Mouse (Mus musculus) ovary, postnatal 36 days (tissue): Measurements from ENCODE around the gene Uso1.
"Not testable (repeated sequence)": the region's sequence is repeated elsewhere in the genome, so short reads cannot be mapped to it uniquely, and the experiment has no call there.

Source experiments
- DNase-seq: peaks from one replicate; pipeline ENCODE4 v3.0.0; 2022; ENCODE audit warnings: low spot score, mixed read lengths

The Uso1 gene

DNA sequence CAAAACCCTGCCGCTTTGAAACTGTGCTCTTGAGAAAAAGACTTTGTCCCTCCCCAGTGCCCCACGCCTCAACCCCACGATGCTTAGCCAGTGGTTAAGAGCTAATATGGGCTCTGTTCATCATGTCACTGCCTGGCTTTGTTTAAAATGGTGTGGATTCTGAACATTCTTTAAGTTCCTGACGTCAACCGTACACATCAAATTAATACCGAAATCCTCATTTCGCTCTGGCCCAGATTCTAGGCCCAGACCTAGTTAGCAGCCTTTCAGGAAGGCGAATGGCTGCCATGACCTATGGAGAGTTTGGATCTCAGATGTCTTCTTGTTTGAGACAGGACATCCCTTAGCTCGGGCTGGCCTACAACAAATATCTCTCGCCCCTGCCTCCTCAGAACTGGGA is 10.0 kb upstream of the Uso1 start:
- no peak for DNase-seq

DNA sequence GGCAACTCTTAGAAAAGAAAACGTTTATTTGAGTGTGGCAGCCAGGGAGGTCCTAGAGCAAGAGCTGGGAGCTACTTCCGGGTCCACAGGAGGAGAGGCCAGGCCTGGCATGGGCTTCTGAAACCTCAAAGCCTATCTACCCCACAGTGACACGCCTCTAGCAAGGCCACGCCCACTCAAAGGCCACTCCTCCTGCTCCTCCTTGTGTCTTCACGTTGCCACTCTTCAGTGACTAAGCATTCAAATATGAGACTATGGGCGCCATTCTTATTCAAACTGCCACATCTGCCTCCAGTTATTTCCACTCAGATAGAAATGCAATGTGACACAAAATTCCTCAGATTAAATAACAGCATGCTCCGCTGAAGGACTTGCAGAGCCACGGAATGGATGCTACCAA is 9.2 kb upstream of the Uso1 start:
- peak; percentile 29 for DNase-seq

DNA sequence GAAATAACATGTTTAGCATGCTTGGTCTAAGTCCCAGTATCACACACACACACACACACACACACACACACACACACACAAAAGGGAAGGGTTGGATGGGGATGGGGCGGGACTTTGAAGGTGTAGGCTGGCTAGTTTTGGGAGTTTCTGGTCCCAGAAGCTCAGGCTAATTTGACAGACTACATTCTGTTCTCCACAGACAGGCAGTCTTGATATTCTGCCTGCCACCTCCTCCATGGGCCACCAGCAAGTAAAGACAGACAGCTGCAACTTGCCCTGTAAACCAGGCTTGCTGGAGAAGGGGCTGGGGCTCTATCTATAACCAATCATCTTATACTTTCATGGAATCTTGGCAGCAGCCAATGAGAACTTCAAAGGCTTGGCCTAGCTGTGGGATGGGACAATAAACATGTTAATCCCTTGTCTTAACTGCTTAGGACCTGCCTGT is 8.4 kb upstream of the Uso1 start:
- no peak for DNase-seq

DNA sequence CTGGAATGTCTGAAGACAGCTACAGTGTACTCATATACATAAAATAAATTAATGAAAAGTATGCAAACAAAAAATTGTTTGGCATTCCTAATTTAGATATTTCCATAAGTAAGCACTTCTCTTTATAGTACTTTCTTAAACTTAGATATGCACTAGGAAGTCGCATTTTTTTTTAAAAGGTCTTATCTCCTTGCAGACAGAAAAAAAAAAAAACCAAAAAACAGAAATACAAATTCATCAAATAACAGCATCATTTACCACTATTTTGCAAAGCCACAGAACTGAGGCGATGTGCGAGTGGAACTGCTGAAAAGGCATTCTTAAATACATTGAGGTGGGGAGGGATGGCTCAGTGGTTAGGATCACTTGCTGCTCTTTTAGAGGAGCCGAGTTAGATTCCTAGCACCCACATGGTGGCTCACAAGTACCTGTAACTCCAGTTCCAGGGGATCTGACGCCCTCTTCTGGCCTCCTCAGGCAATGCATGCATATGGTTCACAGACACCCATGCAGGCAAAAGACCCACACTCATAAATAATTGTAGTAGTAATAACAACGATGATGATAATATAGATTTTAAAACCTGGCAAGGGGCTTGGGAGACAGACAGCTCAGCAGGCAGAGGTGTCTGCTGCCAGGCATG is 7.6 kb upstream of the Uso1 start:
- no peak for DNase-seq

DNA sequence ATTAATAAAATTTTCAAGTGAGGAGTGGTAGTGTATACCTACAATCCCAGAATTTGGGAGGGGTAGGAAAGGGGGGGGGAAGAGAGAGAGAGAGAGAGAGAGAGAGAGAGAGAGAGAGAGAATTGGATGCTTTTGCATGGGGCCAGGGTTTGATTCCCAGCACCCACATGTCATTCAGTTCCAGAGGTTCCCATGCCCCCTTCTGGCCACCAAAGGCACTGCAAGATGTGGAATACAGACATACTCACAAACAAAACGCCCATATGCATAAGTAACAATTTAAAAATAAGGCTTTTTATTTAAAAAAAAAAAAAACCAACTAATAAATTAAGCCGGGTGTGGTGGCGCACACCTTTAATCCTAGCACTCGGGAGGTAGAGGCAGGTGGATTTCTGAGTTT is 5.6 kb upstream of the Uso1 start:
- no peak for DNase-seq

DNA sequence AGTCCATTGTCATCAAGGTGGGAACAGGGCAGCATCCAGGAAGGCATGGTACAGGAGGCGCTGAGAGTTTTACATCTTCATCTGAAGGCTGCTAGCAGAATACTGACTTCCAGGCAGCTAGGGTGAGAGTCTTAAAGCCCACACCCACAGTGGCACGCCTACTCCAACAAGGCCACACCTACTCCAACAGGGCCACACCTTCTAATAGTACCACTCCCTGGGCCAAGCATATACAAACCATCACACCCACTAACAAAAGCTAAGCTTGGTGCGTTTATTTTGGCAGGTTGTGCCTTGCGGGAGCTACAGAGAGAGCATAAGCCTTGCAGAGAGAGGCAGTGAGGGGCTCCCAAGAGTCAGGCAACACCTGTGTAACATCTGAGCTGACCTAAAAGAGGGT is 4.7 kb upstream of the Uso1 start:
- DNase-seq, result not testable (repeated sequence)

DNA sequence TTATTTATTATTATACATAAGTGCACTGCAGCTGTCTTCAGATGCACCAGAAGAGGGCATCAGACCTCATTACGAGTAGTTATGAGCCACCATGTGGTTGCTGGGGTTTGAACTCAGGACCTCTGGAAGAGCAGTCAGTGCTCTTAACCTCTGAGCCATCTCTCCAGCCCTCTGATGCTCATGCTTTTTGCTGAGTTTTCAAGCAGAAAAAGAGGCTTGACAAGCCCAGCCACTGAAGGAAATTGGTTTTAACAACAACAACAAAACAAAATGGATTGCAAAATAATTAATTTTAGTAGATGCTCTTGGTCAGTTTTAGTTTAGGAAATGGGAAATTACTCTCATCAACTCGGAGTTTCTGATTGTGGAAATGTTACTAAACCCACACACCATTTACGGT is 2.8 kb upstream of the Uso1 start:
- DNase-seq, result no peak

DNA sequence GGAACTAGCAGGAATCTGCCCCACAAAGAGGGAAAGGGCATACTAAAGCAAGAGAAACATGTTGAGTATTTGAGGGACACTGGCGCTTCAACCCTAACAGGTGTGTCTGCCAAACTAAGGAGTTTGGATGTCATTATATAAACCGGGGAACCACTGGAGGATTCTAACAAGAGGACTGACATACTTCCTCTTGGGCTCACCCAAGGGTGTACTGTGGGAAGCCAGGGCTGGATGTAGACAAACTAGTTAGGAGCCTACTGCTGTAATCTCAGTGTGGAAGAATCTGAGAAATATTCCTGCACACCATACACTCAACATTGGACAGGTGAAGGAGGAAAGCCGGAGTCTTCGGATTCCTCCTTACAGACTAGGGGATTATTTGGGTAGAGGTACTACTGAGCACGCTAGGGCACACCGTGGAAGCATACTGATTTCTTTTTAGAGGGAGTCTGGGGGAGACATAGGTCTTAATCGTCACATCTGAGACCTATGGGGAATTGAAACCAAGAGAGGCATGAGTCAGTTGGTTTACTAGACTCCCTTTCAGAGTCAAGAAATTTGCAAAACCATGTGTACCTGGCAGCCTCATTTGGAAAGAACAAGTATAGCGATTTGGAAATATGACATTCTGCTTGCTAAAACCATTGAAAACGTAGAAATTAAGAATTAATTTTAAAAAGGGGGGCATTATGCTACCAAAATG is 1.1 kb upstream of the Uso1 start:
- DNase-seq, result no peak

DNA sequence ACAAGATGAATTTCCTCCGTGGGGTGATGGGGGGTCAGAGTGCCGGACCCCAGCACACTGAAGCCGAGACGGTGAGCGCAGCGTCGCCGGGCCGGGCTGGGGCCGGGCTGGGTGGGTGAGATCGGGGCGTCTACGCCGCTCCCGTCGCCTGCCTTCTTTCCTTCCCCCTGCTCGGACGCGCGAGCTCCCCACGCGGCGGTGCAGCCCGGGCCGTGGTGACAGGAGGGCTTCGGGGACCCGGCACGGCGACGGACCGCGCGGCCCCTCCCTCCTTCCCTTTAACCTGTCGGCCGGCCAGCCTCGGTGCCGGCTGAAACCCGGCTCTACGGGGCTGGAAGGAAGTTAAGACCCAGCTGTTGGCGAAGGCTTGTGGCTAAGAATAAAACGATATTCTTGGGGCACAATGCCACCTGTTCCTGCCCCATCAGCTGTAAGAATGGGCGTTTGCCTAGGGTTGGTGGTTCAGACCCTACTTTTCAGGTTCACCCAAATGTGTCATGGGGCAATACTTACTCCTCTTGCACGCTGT is 419 bp downstream of the Uso1 start:
- DNase-seq, result peak; percentile 49

DNA sequence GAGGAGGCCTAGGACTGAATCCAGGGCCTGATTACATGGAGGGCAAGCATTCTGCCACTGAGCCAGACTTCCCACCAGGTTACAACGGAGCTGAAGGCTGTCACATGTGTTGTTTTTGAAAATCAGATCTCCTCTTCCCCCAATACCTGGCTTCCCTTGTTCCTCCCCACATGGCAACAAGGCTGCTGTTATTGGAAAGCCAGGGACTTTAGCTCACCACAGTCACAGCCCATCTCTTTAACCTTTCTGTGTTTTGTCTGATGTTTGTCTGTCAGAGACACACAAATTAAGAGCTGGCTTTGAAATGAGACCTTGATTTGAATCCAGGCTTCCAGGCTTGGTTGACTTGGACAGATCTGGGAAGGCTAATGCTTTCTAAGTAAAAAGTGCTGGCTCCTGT is 1.5 kb downstream of the Uso1 start:
- DNase-seq, result no peak

DNA sequence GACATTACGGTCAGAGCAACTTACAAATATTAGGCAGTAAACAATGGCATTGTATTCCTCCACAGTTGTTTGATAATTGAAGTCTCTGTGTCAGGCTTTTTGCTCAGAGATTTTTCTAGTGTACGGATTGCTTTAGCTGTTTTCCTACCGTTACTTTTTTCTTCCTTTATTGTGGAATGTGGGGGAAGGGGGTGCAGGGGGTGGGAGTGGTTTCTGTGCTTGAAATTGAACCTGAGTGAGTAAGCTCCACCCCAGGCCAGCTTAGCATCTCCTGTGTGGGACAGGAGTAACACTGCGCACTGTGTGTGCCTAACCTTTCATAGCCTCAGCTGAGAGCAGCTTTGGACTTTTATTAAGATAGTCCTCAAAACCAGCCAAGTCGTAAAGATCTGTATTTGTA is 4.0 kb downstream of the Uso1 start:
- no peak for DNase-seq

DNA sequence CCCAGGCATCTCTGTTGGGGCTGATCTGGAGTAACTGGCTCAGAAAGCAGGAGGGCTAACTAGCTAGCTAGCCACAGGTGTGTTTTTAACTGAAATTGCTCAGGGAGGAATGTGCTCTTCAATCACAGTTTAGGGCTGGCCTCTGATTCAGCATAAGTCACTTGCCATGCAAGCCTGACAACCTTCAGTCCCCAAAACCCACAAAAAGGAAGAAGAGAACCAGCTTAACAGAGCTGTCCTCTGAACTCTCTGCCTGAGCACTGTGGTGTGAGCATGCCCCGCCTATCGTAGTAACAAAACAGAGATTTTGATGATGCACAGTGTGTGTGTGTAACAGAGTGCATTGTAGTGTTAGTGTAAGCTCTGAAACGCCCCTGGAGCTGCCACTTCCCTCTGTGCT is 4.7 kb downstream of the Uso1 start:
- DNase-seq, result no peak

DNA sequence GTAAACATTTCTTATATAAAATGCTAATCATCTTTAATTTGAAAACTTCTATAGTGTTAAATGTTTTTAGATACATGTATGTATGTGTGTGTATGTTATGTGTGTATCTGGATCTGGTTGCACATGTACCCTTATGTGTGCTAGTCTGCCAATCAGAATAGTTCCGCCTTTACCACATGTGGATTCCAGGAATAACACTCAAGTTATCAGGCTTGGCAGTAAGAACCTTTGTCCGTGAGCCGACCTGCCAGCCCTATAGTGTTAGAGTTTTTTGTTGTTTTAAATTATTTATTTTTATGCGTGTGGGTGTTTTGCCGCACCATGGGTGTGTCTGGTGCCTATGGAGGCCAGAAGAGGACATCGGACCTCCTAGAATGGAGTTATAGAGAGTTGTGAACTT is 5.9 kb downstream of the Uso1 start:
- no peak for DNase-seq

DNA sequence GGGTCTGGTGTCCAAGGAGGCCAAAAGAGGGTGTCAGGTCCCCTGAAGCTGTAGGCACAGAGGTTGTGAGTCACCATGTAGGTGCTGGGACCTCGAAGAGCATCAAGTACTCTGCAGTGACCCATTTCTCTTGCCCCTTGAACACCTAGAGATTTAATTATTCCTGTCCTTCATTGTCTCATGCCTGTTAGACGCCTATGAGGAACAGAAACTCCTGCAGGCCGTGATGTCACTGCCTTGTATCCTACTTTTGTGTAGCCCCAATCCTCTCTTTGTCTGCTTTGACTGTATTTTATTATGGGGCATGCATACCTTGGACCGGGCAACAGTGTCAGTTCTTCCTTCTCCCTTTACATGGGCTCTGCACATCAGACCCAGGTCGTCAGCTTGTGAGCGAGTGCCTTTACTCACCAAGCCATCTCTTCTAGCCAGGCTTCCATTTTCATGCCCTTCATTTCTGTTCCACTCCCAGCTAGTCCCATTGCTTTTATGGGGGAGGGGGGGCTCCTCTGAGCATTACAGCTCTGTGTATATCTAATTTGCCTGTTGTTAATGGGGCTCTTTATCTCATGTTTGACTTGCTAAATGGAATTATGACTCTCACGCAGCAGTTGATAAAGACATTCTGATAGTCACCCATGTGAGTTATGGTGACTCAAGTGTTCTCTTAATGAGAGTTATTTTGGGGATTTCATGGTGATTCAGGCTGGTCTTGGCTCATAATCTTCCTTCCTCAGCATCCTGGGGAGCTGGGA is 7.4 kb downstream of the Uso1 start:
- DNase-seq, result no peak

DNA sequence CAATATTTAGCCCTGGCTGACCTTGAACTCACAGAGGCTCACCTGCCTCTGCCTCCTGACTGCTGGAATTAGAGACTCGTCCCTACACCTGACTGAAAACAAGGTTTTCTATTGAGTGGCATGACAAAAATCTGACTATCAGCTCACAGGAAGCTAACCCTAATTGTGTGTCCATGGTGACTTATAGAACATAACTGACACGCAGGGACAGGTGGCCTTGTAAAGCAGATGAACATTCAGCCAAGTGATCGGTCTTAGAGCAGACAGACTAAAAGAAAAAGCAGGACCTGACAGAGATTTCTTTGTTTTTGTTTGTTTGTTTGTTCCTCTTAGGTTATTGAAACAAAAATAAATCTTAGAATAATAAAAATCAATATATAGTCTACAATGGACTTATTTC is 10.5 kb downstream of the Uso1 start:
- DNase-seq, result no peak

DNA sequence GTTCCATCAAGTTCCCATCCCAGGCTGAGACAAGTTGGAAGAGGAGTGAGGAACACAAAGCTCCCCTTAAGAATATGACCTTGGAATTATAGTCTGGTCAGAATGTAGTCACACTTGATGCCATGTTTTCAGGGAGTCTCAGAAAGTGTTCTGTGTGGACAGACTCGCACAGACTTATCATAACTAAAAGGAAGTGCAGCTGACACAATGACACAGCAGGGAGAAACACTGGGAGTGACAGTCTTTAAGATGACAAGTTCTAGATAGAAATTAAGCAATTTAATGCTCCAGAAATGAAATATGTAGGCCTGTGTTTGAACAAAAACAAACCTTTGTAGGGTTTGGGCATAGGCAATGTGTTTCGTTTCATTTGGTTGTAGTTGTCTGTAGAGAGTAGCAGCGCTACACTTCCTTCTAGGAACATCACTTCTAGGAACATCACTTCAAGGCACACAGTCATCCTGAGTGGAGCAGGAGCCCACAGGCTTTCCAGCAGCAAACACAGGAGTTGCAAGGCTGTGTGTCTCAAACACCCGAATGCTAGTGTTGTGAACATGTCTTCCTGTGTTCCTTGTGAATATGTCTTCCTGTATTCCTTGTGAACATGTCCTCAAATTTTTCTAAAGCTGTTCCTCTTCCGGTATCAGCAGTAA is 11.7 kb downstream of the Uso1 start:
- DNase-seq, result no peak

DNA sequence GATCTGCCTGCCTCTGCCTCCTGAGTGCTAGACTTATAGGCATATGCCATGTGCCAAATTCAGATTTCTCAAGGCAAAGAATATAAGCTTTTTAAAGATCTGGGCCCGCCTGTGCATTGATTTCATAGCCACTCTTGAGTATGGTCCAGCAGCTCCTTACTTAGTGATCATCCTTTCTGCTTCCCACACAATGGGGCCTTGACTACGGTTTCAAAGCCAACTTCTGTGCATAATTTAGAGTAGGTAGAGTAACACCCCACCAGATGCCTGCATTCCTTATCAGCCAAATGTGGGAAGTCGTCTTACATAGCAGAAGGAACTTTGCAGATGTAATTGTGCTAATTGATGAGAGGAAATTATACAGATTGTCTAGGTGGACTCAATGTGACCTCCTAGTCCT is 17.1 kb downstream of the Uso1 start:
- DNase-seq, result no peak

DNA sequence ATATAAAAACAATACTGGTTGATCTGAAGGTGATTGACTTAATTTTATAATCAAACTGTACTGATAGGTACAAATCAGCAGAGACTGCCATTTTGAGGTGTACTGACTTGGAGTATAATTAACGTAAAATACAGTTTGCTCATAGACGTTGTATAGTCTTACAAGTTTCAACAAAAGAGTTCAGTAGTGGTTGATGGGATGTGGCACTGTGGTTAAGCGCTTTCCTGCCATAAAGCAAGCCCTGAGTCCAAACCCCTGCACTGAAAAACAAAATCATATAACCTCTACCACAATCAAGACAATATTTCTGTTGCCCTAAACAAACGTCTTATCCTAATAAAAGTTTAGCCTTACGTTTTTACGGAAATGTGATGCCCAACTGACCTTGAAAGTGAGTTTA is 28.2 kb downstream of the Uso1 start:
- DNase-seq, result no peak

DNA sequence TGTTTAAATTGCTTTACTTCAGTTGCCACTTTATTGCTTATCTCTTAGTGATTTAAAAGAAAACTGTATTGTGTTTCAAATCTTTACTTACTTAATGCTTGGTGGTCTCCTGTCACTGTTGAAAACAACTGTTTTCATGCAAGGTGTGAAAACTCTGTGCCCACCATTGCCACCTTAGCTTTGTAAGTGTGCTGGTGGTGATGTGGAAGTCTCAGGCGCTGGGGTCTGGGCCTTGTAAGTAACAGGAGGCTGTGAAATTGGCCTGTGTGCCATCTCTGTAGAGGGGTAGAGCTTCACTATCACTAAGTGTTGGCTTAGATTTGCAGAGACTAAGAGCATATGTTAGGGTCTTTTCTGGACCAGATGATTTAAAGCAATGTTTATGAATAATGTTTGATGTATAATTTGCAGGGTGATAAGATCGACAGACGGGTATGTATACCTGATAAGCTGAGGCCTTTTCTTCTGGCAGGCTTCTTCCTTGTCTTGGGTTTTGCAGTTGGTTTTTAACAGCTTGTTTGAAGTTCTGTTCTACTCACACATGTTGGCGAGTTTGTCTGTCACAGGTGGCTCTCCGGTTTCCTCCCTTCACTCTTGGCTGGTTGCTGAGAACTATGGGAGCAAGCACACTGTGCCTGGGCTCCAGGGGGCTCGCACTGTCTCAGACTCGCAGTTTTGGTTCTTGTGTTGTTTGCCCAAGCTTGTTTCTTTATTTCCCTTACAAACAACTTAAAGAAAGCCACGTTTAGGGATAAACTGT is 45.5 kb downstream of the Uso1 start:
- no peak for DNase-seq

DNA sequence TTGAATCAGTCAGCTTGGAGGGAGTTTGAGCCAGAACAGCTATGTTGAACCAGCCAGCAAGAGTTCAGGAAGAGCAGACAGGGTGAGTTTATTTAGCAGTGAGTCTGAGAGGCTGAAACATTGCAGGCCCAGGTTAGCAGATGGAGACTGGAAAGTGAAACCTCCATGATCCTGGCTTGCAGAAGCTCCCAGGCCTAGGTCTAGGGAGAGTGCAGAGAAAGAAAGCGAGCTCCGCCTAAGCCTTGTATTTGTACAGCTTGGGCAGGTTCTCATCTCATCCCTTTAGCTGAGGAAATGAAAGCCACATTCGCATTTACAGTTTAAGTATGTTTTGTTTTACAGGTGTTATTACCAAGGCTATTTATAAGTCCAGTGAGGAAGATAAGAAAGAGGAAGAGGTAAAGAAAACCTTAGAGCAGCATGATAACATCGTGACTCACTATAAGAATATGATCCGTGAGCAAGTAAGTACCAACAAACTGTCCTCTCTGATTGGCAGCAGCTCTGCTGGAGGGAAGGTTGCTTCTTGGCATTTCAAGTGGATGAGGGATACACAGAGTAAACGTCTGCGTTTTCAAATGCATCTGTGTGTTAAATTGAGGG is 51.2 kb downstream of the Uso1 start:
- DNase-seq, result no peak

DNA sequence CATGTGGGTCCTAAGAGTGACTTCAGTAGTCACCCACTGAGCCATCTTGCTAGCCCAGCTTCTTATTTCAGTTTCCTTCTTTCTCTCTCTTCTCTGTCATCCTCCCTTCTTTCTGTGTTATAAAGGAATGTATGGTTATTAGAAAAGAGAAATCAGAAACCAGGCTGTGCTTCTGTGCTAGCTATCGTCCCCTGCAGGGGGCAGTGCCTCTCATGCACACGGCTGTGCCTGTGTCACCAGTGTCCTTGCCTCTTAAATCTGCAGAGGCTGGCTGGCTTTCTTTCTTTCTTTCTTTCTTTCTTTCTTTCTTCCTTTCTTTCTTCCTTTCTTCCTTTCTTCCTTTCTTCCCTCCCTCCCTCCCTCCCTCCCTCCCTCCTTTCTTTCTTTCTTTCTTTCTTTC is 58.0 kb downstream of the Uso1 start:
- DNase-seq, result peak; percentile 48
